Mouse (Mus musculus): Measurements from ENCODE around the gene Pdcd7.
"Not testable (repeated sequence)": the region's sequence is repeated elsewhere in the genome, so short reads cannot be mapped to it uniquely, and the experiment has no call there.

The Pdcd7 gene

GRCm38 (mm10) chr9:65345854-65346475 lies at the start of gene Pdcd7:
Pdcd7 (plus strand) TSS chr9:65346104.
- peak; percentile 94 for DNase-seq (ENCODE audit: low read depth, low spot score)

DNA sequence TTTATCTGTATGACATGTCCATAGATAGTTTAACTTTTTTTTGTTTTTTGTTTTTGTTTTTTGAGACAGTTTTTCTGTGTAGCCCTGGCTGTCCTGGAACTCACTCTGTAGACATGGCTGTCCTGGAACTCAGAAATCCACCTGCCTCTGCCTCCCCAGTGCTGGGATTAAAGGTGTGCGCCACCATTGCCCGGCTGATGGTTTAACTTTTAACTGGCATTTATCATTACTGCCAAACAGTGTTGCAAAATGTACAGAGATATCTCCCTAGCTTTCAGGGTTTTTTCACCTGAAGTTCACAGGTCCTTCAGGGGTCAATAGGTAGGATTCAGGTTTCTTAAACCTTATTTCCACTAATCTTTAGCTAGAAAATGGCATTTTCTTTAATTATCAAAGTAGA lies 48.8 kb upstream of the Pdcd7 start:
- no peak for DNase-seq (ENCODE audit: low read depth, low spot score)

GRCm38 (mm10) chr9:65298761-65299160 lies 47.1 kb upstream of the Pdcd7 start:
- no peak for DNase-seq (ENCODE audit: low read depth, low spot score)

- no peak for DNase-seq (ENCODE audit: low read depth, low spot score)
Observed at GRCm38 (mm10) chr9:65299650-65300049, 46.3 kb upstream of the Pdcd7 start.

DNA sequence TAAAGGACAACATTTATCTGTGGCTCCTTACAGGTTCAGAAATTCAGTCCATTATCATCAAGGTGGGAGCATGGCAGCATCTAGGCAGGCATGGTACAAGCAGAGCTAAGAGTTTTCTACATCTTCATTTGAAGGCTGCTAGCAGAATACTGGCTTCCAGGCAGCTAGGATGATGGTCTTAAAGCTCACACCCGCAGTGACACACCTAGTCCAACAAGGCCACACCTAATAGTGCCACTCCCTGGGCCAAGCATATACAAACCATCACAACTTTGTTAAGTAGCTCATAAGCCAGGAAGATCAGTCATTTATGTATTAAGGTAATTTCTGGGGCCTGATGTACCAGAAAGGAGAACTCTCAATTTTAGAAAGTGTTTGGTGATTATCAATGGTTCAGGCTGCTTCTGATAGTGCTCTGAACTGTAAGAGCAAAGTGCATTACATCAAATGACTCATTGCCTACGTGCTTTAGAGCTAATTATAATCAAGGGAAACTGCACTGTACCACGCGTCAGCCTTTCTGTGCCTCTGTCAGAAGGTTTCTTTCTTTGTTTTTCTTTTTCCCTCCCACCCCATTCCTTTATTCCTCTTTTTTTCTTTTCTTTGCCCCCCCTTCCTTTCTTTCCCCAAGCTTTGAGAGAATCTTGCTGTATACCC lies 43.4 kb upstream of the Pdcd7 start:
- DNase-seq (ENCODE audit: low read depth, low spot score): no peak

GRCm38 (mm10) chr9:65303586-65303985 lies 42.3 kb upstream of the Pdcd7 start:
- DNase-seq (ENCODE audit: low read depth, low spot score): no peak

DNA sequence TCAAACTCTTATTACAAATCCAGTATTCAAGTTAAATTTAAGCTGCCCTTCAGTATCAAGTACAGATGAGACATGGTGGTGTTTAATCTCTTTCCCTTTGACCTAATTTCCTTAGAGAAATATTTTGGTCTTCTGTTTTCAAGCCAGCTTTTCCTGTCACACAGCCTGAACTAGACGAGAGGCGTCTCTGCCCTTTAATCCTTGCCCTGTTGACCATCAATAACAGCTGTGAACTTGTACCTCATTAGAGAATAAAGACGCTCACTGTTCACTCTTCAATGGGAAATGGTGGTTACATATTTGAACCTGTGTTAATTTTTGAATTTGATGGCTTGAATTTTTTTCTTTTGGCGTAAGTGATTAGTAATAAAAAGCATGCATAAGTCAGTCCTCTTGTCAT lies 41.6 kb upstream of the Pdcd7 start:
- DNase-seq (ENCODE audit: low read depth, low spot score): no peak

DNA sequence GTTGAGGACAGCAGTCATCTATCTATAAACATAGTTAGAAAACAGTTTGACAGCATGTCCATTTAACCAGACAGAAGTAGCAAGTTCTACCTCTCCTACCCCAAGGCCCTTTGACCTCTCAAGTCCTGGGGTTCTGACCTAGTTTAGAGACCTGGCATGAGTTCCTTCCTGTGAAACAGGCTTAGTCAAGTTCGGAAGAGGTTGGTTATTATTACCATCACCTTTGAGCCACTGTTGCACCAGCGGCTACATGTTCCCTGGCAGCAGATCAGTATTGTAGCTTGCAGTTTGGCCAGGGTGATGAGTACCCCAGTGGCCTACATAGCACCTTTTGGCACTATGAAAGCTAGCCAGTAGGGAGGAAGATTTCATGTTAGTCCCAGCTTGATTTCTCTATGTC lies 39.2 kb upstream of the Pdcd7 start:
- DNase-seq (ENCODE audit: low read depth, low spot score): no peak

DNA sequence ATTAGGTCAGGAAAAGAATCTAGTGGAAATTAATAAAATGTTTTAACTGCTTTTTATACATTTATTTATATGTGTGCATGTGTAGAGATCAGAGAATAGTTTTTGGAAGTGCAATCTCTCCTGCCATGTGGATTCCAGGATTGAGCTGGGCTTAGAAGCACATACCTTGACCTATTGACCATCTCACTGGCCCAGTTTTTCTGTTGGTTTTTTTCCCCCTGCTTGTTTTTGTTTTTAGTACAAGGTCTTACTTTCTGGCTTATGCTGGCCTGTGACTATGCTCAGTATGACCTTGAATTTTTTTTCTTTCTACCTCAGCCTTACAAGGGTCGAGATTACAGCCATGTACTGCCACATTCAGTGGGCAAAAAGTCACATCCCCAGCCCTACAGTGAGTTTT lies 37.9 kb upstream of the Pdcd7 start:
- no peak for DNase-seq (ENCODE audit: low read depth, low spot score)

GRCm38 (mm10) chr9:65312669-65313357 lies 33.1 kb upstream of the Pdcd7 start:
- DNase-seq (ENCODE audit: low read depth, low spot score): no peak

DNA sequence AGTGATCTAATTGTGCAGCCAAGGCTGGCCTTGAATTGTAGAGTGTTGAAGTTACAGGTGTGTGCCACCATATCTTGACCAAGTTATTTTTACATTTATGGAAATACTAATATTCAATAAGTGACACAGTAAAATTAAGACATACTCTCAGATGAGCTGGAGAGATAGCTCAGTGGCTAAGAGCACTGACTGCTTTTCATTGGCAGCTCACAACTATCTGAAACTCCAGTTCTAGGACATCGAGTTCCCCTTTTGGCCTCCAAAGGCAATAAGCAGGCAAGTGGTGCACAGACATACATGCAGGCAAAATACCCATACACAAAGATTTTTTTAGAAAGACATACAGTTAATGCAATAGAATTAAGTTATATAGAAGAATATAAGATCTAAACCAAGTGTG lies 32.1 kb upstream of the Pdcd7 start:
- DNase-seq (ENCODE audit: low read depth, low spot score): no peak

DNA sequence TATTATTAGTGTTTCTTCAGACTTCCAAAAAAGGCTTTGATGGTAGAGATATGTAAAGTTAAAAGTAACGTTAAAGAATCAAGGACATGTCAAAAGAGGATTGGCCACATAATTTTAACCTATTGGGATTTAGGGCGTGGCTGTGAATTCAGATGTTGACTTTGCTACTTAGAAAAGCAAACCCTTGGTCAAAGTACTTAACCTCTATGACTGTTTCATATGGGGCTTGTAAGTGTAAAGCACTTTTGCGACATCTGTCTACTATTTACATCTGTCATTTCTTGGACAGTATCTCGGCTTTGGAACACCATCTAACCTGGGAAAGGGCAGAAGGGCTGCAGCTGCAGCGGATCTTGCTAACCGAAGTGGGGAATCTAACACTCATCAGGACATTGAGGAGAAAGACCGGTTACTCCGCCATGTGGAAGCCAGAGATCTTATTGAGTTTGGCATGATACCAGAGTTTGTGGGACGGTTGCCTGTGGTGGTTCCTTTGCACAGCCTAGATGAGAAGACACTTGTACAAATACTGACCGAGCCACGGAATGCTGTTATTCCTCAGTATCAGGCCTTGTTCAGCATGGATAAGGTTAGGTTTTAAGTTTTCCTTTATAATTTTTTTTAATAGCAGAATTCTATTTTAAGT lies 23.5 kb upstream of the Pdcd7 start:
- no peak for DNase-seq (ENCODE audit: low read depth, low spot score)

- DNase-seq (ENCODE audit: low read depth, low spot score): no peak
Observed at GRCm38 (mm10) chr9:65325971-65326370, 19.9 kb upstream of the Pdcd7 start.

DNA sequence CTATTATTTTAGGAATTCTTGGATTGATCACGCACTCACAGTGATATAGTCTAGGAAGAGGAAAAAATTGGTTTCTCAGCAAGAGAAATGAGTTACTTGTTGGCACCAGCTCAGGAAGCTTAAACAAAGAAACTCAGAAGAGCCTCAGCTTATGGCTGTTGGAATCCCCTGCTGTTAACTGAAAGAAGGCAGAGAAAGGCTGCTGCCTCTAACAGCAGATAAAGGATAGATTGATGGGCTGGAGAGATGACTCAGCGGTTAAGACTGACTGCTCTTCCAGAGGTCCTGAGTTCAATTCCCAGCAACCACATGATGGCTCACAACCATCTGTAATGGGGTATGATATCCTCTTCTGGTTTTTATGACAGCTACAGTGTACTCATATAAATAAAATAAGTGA lies 18.5 kb upstream of the Pdcd7 start:
- no peak for DNase-seq (ENCODE audit: low read depth, low spot score)

- no peak for DNase-seq (ENCODE audit: low read depth, low spot score)
Observed at GRCm38 (mm10) chr9:65333958-65334357, 11.9 kb upstream of the Pdcd7 start.

GRCm38 (mm10) chr9:65339146-65339545 lies 6.8 kb upstream of the Pdcd7 start:
- DNase-seq (ENCODE audit: low read depth, low spot score): no peak

- DNase-seq (ENCODE audit: low read depth, low spot score): no peak
Observed at GRCm38 (mm10) chr9:65340414-65340813, 5.5 kb upstream of the Pdcd7 start.

GRCm38 (mm10) chr9:65345439-65345838 lies 465 bp upstream of the Pdcd7 start:
- DNase-seq (ENCODE audit: low read depth, low spot score): not testable (repeated sequence)

GRCm38 (mm10) chr9:65346476-65347111 lies 690 bp downstream of the Pdcd7 start:
- no peak for DNase-seq (ENCODE audit: low read depth, low spot score)

DNA sequence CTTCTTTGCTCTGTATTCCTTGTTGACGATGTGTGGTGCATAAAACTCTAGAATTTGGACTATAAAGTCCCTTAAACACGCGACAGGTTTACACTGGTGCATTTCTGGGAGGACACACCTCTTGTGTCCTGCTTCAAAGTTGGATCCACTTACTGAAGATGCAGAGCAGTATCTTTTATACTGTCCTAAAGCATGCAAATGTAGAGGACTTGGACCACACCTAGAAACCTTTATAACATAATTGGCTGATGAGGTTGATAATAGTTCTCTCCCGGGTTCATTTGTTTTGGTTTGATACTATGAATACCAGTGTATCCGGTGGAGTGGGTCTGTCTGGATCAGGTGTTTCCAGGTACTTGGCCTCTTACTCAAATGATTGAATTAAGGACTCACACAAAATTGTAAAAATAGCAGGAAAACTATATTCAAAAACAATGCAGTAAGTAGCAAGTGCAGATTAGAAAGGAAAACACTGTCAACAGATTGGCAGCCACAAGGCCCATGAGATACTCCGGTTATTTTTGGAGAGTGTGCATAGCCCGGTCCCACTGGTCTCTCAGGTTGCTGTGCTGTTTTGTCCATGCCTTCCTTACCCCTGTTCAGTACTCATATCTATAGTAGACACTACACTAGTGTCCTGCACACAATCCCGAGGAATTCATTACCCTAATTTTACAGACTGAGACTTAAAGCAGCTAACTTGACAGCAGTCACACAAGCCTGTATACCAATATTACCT lies 1.4 kb downstream of the Pdcd7 start:
- DNase-seq (ENCODE audit: low read depth, low spot score): no peak

- no peak for DNase-seq (ENCODE audit: low read depth, low spot score)
Observed at GRCm38 (mm10) chr9:65353251-65353650, 7.3 kb downstream of the Pdcd7 start.

All from brain, embryonic 18.5 days (tissue).